Mouse (Mus musculus) left cerebral cortex, adult 11 months (tissue): Measurements from ENCODE around the gene Sst.
"Not testable (repeated sequence)": the region's sequence is repeated elsewhere in the genome, so short reads cannot be mapped to it uniquely, and the experiment has no call there.

Experiments used
- DNase-seq: peaks from one replicate; pipeline ENCODE4 v3.0.0; 2022; ENCODE audit warnings: low spot score

Sst gene

GRCm38 (mm10) chr16:23890636-23891035 is at the start of gene Sst:
TSS of gene Sst (minus strand) at chr16:23890958.
- DNase-seq = no peak

- DNase-seq = no peak
Observed at GRCm38 (mm10) chr16:23934397-23934796, 43.6 kb upstream of the Sst start.

- no peak for DNase-seq
Observed at GRCm38 (mm10) chr16:23932294-23932693, 41.5 kb upstream of the Sst start, which contains the start of gene Rtp2. TSS of gene Rtp2 (minus strand) at chr16:23932394.

GRCm38 (mm10) chr16:23931275-23931674 is 40.5 kb upstream of the Sst start:
- no peak for DNase-seq

DNA sequence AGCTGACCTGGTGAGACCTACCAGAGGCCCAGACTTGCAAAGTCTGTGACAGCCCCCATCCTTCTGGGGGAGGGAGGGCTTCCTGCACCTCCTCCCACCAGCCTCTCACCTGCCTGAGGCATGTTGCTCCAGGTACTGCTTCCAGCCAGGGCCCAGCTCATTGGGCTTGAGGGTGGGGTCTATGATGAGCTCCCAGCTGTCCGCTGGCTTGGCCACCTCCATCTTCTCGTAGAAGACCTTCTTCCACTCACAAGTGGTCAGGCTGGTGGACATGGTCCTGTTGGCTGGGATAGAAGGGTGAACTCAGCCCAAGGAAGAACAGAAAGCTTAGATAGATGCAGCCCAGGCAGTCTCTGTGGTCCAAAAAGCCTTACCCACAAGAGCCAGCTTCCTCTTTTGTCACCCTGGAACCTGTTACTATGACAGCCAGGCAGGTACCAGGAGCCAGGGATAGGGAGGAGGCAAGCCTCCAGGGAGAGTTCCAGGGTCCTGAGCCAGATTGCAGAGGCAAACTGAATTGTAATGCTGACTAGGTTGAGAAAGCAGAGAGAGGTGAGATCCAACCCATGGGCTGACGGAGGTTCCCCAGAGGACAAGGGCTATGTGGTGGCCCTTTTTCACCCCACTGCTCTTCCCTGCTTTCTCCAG is 39.8 kb upstream of the Sst start:
- no peak for DNase-seq

GRCm38 (mm10) chr16:23927301-23928114 is 36.8 kb upstream of the Sst start:
- no peak for DNase-seq

- no peak for DNase-seq
Observed at GRCm38 (mm10) chr16:23922906-23923305, 32.1 kb upstream of the Sst start.

GRCm38 (mm10) chr16:23921697-23922096 is 30.9 kb upstream of the Sst start:
- no peak for DNase-seq

DNA sequence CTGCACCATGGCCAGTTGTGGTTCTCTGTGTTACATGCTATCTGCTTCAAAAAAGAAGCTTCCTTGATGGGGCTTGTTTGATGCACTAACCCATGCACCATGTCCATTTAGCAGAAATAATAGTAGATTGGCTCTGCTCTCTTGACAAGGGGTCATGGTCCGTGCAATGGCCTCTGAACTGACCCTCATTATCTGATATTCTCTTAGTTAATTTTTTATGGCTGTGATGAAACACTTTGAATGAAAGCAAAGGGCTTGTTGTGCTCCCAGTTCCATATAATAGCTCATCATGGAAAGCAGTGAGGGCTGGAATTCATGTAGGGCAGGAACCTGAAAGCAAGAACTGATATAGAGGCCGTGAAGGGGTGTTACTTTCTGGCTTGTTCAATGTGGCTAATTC is 28.7 kb upstream of the Sst start:
- DNase-seq = no peak

- no peak for DNase-seq
Observed at GRCm38 (mm10) chr16:23913401-23913800, 22.6 kb upstream of the Sst start.

DNA sequence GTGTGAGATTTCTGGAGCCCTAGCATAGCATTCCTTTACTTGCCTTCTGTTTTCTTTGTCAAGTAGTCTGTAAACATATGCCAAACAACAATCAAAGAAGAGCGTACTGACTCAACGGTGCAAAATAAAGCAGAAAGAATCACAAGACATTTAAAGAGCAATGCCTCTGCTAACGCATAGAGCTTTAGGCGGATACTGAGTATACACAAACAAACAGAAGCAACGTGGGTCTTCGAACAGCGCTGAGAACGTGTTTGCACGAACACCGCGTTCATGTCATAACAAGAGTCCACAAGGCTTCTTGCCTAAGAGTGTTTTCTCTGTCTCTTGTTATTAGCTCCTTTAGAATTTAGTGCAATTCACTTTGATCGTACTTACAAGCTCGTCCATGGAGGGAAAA is 22.0 kb upstream of the Sst start:
- DNase-seq = no peak

DNA sequence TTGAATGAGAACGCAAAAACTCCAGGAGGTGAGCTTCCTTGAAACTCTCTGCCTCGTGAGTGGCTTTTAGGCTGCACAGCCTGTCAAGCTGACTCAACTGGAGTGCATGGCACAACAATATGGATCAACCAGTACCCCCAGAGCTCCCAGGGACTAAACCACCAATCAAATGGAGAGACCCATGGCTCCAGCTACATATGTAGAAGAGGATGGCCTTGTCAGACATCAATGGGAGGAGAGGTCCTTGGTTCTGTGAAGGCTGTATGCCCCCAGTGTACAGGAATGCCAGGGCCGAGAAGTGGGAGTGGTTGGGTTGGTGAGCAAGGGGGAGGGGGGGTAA is 18.2 kb upstream of the Sst start:
- not testable (repeated sequence) for DNase-seq

DNA sequence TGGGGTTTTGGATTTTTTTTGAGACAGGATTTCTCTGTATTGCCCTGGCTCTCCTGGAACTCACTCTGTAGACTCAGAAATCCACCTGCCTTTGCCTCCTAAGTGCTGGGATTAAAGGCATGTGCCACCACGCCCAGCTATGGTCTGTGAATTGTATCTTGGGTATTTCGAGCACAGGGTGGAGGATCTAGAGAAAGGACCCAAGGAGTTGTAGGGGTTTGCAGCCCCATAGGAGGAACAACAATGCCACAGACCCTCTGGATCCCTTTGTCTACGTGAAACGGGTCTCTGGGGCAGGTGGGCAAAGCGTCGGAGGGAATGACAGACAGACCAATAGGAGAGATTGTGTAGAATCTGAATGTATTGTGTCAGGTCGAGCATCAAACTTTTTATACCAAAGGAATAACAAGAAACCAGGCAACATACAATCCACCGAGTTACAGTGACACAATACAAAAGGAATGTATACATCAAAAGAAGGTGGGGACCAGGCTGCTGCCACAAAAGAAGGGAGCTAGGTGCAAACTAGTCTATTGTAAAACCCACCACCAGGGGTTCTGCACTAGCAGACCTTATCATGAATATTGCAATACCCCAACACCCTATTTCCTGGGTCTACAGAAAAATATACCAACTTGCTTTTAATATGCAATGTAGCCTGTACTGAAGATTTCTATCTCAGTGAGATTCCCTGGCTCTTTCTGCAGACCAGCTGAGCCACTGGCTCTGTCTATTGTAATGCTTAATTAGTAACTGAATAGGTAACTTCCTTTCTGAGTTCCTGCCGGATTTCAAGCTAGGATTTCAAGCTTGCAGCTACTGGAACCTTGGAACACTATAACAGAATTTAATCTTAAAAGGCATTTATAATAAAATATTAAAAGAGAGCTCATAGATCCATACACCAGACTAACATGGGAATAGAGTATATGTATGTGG is 17.6 kb upstream of the Sst start:
- DNase-seq = not testable (repeated sequence)

DNA sequence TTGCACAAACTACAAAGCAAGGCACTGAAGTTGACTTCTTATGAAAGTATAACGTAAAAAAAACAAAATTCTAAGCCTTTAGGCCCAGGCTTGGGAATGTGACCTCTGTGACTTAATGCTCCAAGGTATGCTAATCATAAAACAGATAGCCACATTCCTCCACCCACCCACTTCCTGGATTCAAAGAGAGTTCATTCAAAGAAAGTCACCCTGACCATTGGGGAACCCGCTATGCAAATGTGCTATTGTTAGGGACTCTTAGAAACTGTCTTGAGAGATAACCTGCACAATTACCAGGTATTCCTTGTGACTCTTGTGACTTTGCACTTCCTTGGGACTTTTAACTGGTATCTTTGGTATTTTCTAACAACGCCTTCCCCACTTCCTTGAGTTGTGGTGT is 15.8 kb upstream of the Sst start:
- DNase-seq = not testable (repeated sequence)

DNA sequence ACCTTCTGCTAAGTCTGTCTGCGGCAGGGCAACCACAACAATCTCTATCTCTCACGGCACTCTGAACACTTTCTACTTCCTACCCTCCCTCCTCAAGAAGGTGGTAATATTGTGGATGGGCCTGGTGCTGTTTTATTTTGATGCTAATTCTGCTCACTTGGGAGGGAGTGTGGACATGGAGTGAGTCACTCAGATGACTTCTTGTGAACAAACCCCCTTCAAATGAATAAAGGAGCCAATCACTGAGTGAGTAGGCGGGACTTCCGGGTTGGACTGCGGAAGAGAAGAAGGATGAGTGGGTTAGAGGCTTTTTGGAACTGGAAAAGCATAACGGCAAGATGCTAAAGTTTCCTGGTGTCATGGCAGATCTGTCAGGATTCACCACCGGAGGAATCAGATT is 10.7 kb upstream of the Sst start:
- no peak for DNase-seq

DNA sequence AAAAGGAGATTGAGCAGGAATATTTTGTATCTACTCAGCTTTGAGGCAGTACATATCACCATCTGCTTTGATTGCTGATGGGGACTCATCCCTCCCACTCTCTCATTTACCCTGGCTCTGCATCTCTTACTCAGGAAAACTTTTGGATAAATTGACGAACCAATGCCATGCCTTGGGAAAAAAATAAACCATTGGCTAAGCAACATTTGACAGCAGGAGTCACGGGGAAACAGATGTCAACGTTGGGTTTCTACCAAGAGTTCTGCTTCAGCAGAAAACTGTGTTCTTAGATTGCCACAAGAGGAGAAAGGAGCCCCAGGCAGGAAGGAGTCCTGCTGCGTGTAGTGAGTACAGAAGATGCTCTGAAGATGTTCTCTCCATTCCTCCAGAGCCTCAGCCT is 9.3 kb upstream of the Sst start:
- peak; percentile 12 for DNase-seq

GRCm38 (mm10) chr16:23898840-23899239 is 8.1 kb upstream of the Sst start:
- DNase-seq = peak; percentile 64

DNA sequence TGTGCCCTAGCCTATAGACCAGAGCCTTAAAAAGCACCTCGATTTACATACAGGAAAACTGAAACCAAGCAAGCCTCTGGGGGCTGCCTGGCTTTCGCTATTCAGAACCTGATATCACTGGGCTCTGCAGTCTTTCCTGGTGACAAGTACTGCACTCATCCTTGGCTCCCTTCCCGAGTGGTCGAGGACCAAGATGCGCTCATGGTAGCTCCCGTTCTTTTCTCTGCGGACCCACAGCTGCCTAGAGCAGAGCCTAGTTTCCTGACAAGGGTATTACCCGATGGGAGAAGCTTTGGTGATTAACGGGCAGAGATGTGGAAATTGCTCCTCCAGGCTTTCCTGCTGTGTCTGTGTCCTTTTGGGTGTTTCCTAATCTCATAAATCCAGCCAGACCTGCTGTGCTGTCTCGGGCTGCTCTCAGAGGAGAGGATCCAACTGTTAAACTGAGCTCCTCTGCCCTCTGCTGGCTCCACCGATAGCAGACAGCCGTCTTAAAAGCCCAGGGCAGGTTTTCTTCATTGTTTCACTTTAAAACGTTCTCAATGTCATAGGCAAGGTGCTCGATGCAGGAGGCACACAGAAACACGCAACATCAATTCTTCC is 7.3 kb upstream of the Sst start:
- DNase-seq = peak; percentile 72

DNA sequence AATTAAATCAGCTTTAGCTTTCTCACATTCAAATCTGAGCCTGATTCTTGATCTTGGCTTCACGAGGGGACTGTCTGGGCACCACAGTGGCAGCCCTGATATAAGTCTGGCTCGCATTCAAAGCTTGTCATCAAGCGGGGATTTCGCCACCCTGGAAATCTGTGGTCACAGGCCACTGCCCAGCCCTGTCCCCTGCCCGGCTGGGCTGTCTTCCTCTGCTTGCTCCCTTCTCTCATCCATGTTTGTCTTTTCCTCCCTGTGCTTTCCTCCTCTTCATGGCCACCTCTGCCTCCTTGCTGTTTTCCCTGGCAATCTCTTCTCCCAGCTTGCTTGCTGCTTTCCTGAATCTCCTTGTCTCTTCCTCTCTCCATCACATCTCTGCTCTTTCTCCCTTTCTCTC is 6.7 kb upstream of the Sst start:
- DNase-seq = no peak

- DNase-seq = no peak
Observed at GRCm38 (mm10) chr16:23895135-23895534, 4.4 kb upstream of the Sst start.

- DNase-seq = no peak
Observed at GRCm38 (mm10) chr16:23890151-23890550, 607 bp downstream of the Sst start.

DNA sequence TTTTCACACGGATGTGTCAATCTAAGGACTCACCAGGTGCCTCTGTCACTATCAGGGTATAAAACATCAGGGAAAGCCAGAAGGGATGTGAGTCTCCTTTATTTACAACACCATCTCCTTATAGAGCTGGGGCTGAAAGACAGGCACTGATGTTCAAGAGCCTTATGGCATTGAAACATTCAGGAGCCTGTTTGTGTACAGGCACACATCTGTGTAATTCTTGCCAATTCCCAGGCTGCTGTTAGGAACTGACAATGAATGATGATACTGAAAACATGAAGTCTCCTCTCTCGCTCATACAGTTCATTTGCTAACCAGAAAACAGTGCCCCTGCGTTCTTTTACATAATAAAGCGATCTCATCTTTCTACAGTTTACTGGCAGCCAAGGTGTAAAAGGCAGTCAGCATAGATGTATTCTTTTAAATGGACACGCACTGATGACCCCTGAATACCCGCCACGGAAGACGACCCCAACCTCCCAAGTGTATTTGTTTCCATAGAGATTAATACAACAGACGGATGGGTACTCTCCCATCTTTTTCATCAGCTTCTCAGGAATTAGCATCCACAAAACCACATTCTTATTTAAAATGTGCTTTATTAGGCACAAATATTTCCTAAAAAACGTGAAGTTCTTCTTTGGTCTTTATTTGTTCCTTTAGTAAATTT is 2.7 kb downstream of the Sst start:
- DNase-seq = no peak
